Mouse (Mus musculus) yolk sac, embryonic 10.5 days (tissue): ENCODE measurements around the gene Hmgn3.
"Not testable (repeated sequence)": the region's sequence is repeated elsewhere in the genome, so short reads cannot be mapped to it uniquely, and the experiment has no call there.

Experiments
- DNase-seq: peaks from one replicate; pipeline ENCODE4 v3.0.0-alpha.2; 2017; ENCODE audit warnings: low spot score

The Hmgn3 gene

GRCm38 (mm10) chr9:83146446-83147188, at the start of gene Hmgn3:
TSS of gene Hmgn3 (minus strand) at chr9:83146685.
- peak; percentile 72 for DNase-seq

GRCm38 (mm10) chr9:83195765-83196164, 49.3 kb upstream of the Hmgn3 start:
- DNase-seq = no peak

DNA sequence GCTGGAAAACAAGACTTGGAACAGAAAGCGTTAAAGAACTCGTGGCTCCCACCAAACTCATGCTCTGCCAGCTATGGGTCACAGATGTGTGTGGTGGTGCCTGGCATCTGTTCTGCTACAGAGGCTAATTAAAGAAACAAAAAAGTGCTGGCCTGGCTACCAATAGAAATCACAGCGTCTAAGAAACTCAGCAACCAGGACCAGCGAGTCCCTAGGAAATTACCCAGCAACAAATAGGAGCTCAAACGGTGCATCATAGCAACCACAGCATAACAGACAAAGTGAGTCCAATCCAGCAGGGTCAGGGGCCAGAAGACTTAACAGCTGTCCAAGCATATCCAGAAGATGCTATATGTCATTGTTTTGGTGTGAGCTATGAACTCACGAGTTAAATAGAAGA, 48.5 kb upstream of the Hmgn3 start:
- DNase-seq = no peak

GRCm38 (mm10) chr9:83187752-83188151, 41.3 kb upstream of the Hmgn3 start:
- no peak for DNase-seq

GRCm38 (mm10) chr9:83145591-83146445, 667 bp downstream of the Hmgn3 start:
- DNase-seq = peak; percentile 33

GRCm38 (mm10) chr9:83129831-83130230, 16.7 kb downstream of the Hmgn3 start:
- no peak for DNase-seq

DNA sequence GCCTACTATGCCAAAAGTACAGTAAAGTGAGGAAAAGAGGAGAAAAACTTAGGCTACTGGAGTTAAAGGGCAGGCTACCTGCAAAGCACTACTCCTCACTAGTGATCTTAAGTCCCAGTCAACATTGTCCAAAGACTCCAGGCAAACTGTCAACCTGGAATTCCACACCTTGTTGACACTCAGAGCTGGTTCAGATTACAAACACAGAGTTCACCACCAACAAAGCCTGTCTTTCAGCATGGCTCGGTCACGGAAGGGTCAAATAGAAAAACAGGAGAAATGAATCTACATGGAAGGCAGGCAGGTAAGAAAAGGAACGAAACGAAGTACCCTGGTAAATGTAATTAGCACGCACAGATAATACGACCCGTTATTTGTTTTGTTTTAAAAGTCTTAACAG, 18.6 kb downstream of the Hmgn3 start:
- no peak for DNase-seq

DNA sequence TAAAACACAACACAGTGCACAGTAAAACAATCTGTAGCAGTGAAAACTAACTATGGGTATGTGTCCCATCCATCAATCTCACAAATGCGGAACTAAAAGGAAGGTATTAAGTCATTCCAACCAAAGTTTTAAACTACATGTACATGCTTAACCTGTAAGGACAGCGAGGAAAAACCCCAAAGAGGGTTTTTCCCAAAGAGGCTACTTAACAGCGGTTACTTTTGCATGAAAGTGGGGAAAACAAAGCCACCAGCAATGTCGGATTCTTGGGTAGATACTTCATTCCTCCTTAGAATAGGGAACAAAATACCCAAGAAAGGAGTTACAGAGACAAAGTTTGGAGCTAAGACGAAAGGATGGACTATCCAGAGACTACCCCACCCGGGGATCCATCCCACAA, 20.0 kb downstream of the Hmgn3 start:
- not testable (repeated sequence) for DNase-seq

GRCm38 (mm10) chr9:83119211-83119610, 27.3 kb downstream of the Hmgn3 start:
- no peak for DNase-seq

DNA sequence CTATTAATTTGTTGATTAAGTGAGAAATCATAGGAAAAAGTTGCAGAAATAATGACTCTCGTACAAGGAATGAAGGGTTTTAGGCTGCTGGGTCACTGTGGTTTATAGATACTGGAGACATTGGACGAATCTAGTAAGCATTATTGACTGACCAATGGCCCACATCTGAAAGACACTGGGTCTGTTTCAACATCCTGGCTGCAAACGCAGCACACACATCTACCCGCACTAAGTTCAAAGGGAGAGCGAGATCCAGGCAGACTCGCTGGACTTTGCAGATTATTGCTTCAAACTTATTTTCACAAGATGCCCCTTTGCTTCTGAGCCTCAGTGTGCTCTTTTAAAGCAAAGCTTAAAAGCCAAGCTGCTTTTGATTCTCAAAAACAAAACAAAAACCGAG, 29.0 kb downstream of the Hmgn3 start:
- no peak for DNase-seq

DNA sequence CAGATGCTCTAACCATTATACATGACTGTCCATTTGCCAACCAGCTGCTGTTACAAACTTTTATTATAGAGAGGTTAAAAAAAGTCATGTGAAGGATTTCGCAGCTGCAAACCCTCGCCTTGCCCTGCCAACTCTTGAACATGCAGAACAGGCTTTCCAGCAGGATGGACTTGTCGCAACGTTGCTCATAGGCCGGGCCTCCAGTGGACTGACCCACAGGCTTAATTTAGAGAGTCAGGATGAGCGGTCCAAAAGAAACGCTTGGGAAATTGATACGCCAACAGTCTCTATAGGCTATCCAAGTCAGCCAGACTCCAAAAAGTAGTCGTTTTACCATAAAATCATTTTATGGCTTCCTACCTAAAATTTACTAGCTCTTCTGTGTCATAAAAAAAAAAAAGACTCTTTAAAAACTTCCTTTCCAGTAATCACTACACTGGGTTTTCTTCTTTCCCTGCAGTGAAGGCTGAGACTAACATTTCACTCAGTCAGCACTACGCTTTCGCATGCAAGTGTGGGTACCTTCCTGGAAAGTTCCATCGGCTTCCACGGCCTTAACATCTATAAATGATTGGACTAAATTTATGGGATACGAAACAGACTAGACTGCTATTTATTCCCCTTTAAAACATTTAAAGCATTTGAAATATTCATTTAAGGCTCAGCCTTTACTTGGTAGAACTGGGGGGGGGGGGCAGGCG, 29.6 kb downstream of the Hmgn3 start:
- DNase-seq = no peak

- no peak for DNase-seq
Observed at GRCm38 (mm10) chr9:83115676-83116075, 30.8 kb downstream of the Hmgn3 start.

GRCm38 (mm10) chr9:83113800-83114217, 32.7 kb downstream of the Hmgn3 start:
- DNase-seq = no peak

- no peak for DNase-seq
Observed at GRCm38 (mm10) chr9:83112305-83112768, 34.1 kb downstream of the Hmgn3 start.

DNA sequence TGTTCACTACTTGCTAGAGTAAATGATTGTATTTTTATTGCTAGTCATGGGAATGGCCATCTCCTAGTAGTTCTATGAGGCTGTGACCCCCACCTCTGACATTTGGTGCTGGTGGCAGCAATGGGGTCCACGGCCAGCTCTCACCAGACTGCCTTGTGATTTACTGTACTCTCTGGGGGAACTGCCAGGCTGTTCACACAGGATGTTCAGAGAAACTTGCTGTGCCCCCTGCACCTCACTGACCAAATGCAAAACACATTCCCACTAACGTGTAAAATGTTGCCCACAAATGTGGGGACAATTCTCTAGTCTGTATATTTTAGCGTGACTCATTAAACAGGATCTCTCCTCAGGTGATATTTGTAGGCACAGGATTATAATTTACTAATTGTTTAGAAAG, 34.7 kb downstream of the Hmgn3 start:
- DNase-seq = no peak

DNA sequence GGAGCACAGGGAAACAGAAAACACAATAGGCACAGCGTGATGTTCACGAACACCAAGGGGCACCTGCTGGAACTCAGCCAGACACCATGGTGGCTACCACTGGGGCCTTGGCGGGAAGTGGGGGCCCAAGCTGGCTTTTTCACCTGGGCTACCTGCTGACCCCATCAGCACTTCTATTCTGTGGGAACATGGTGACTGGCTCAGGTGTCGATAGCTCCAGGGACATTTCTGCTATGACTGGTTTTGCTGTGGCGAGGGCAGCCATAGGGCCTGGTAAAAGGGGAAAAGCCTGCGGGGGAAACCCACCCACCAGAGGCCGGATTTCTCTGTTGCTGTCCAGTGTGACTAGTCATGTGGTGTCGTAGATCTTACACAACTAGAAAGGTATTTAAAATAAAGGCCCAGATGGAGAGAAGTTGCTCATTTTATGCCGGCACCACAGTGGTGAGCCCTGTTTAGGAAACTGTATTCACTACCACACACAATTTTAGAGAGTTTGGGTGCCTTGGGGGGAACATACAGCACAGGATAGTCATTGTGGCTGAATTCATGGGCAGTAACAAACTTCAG, 35.3 kb downstream of the Hmgn3 start:
- DNase-seq = no peak

DNA sequence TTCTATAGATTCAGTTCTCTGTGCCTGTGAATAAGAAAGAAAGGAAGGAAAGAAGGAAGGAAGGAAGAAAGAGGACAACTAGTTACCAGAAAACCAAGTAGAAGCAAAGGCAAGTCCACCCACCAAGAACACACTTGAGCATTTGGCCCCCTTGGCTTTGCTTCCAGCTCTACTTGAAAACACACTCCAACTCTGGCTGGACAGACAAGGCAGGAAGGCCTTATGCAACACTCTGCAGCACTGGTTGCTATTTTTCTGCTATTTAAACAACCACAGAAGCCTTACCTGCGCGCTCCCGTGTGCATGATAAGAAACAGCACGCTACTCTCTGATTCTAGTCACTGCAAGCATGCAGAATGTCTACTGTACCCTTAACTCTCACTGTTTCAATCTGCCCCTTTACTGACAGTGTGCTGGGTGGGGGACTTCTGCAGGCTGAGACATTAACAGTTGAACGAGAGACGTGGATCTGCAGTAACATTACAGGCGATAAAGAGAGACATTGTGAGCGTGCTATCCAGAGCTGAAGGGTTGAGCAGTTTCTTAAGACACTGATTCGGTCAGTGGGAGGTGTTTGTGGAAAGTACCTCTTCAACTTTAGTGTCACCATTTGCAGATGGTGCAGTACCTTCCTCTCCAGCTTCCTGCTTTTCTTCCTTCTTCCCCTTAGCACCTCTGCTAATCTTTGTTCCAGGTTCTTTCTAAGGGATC, 35.9 kb downstream of the Hmgn3 start:
- DNase-seq = no peak

GRCm38 (mm10) chr9:83109705-83110104, 36.8 kb downstream of the Hmgn3 start:
- no peak for DNase-seq

DNA sequence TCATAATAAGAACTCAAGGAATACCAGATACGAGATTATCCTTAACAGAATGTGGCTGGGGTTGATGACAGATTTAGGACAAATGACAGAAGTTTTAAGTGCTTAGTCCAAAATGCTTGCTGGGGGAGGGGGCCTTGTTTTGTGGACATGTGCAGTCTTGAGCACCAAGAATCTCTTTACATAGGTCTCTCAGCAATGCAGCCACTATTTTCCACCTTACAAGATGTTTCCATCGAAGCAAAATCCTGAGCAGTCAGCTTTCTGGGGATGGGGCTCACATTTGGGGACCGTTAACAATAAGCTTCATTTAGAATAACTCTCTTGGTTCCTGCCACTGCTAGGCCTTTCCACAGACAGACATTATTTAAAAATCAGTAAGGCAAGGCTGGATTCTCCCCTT, 37.7 kb downstream of the Hmgn3 start:
- no peak for DNase-seq

DNA sequence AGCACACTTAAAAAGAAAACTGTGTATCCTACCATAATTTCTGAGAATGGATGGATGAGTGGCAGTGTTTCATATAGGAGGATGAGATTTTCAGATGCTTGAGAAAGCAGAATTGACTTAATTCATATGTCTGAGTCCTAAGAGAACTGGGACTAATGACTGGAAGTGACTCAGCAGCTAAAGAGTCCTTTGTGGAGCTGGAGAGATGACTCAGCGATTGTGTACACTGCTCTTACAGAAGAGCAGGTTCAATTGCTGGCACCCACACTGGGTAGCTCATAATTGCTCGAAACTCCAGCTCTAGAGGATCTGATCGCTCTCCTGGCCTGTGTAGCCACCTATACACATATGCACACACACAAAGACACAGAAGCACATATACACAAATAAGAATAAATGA, 42.7 kb downstream of the Hmgn3 start:
- DNase-seq = no peak

GRCm38 (mm10) chr9:83101691-83102090, 44.8 kb downstream of the Hmgn3 start:
- no peak for DNase-seq

- DNase-seq = no peak
Observed at GRCm38 (mm10) chr9:83100786-83101185, 45.7 kb downstream of the Hmgn3 start.
